Mouse (Mus musculus): ENCODE measurements around the gene Hpgds.

DNA sequence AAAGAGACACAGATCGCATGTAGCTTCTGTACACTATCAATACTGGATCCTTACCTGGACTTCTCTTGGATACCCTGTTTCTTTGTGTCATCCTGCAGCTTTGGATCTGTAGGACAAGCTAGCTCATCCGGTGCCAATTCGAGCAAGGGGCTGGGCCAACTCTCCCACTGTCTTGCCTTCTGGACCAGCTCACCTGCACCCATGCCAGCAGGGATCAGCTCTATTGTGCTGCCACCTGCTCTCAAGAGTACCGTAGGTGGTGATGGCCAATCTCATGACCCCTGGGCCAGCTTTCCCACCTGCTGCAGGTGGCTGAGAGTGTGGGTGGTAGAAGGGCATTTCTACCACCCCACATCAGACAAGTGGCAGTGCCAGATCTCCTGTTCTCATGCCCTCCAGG is 12.3 kb upstream of the Hpgds start:
- TF ChIP-seq CTCF (conservative IDR thresholded peaks at IDR 0.05; ENCODE audit: low read length), result no peak
- TF ChIP-seq NANOG (IDR thresholded peaks at IDR 0.05; ENCODE audit: borderline replicate concordance, low read length), result no peak
- TF ChIP-seq POU5F1 (IDR thresholded peaks at IDR 0.05; ENCODE audit: borderline replicate concordance, low read length), result no peak
